Mouse (Mus musculus): ENCODE results near the gene Ehhadh. TPM values are rescaled to one million over a fixed set of nuclear protein-coding genes. Genes with fewer than 3 reads are reported as not detected.

Ehhadh gene
- 8.3 and 9.9 TPM in 2 replicates for polyA plus RNA-seq (2015; fragmentation: Nextera tagmentation; extraction: Ambion mirVana)

- peak; percentile 77 for DNase-seq (ENCODE audit: low spot score)
Measured at GRCm38 (mm10) chr16:21787516-21788353, at the start of gene Ehhadh. Gene Ehhadh (minus strand): TSS chr16:21787807.

GRCm38 (mm10) chr16:21836311-21837072, 48.9 kb upstream of the Ehhadh start:
- peak; percentile 73 for DNase-seq (ENCODE audit: low spot score)

- peak; percentile 85 for DNase-seq (ENCODE audit: low spot score)
Measured at GRCm38 (mm10) chr16:21835584-21835931, 48.0 kb upstream of the Ehhadh start.

GRCm38 (mm10) chr16:21834866-21835583, 47.4 kb upstream of the Ehhadh start:
- DNase-seq (ENCODE audit: low spot score) = peak; percentile 55

- no peak for DNase-seq (ENCODE audit: low spot score)
Measured at GRCm38 (mm10) chr16:21833970-21834369, 46.4 kb upstream of the Ehhadh start.

GRCm38 (mm10) chr16:21833469-21833868, 45.9 kb upstream of the Ehhadh start:
- DNase-seq (ENCODE audit: low spot score) = no peak

GRCm38 (mm10) chr16:21831764-21832163, 44.2 kb upstream of the Ehhadh start:
- DNase-seq (ENCODE audit: low spot score) = no peak

- no peak for DNase-seq (ENCODE audit: low spot score)
Measured at GRCm38 (mm10) chr16:21830784-21831183, 43.2 kb upstream of the Ehhadh start.

- peak; percentile 65 for DNase-seq (ENCODE audit: low spot score)
Measured at GRCm38 (mm10) chr16:21829711-21830110, 42.1 kb upstream of the Ehhadh start.

- no peak for DNase-seq (ENCODE audit: low spot score)
Measured at GRCm38 (mm10) chr16:21827581-21827980, 40.0 kb upstream of the Ehhadh start.

GRCm38 (mm10) chr16:21827153-21827552, 39.5 kb upstream of the Ehhadh start:
- no peak for DNase-seq (ENCODE audit: low spot score)

GRCm38 (mm10) chr16:21825612-21826031, 38.0 kb upstream of the Ehhadh start:
- DNase-seq (ENCODE audit: low spot score) = no peak

GRCm38 (mm10) chr16:21818629-21819028, 31.0 kb upstream of the Ehhadh start:
- no peak for DNase-seq (ENCODE audit: low spot score)

GRCm38 (mm10) chr16:21818132-21818531, 30.5 kb upstream of the Ehhadh start:
- no peak for DNase-seq (ENCODE audit: low spot score)

GRCm38 (mm10) chr16:21815669-21816010, 28.0 kb upstream of the Ehhadh start:
- no peak for DNase-seq (ENCODE audit: low spot score)

- peak; percentile 53 for DNase-seq (ENCODE audit: low spot score)
Measured at GRCm38 (mm10) chr16:21814861-21815668, 27.5 kb upstream of the Ehhadh start.

GRCm38 (mm10) chr16:21813164-21813834, 25.7 kb upstream of the Ehhadh start:
- no peak for DNase-seq (ENCODE audit: low spot score)

- DNase-seq (ENCODE audit: low spot score) = peak; percentile 75
Measured at GRCm38 (mm10) chr16:21807786-21808185, 20.2 kb upstream of the Ehhadh start.

GRCm38 (mm10) chr16:21806892-21807291, 19.3 kb upstream of the Ehhadh start:
- DNase-seq (ENCODE audit: low spot score) = no peak

GRCm38 (mm10) chr16:21804258-21804657, 16.7 kb upstream of the Ehhadh start:
- DNase-seq (ENCODE audit: low spot score) = no peak

Measured in thymus, postnatal 0 days (tissue).